Mouse (Mus musculus): ENCODE measurements around the gene Tspan15.

Tspan15 gene

DNA sequence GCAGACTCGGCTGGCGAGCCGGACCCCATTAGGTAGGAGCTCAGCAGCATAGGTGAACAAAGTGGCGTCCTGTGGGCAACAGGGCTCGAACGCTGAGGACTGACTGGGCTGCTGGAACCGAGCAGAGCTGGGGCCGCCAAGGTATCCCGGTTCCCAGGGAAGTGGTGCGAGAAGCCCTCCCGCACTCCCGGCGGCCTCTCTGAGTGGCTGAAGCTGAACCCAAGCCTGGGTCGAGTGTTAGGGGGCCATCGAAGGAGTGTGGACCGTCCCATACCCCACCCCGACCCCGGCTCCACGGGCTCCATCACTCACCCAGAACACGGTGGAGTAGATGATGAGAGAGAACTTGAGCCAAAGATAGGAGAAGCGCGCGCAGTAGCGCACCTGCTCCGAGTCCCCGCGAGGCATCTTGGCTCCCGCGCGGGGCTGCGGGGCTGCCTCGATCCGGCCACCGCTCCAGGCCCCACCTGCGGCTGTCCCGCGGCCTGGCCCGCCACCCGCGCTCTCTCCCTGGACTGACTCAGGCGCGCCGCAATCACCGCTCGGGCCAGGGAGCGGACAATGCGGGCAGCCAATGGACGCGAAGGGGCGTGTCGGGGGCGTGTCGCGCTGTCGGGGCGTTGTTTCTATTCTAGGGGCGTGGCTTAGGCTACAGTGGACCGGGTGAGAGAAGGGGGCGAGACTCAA is at the start of gene Tspan15:
Gene Tspan15 (minus strand): TSS at position 544 of the 687 bp plus-strand sequence.
- peak; percentile 95 for DNase-seq

DNA sequence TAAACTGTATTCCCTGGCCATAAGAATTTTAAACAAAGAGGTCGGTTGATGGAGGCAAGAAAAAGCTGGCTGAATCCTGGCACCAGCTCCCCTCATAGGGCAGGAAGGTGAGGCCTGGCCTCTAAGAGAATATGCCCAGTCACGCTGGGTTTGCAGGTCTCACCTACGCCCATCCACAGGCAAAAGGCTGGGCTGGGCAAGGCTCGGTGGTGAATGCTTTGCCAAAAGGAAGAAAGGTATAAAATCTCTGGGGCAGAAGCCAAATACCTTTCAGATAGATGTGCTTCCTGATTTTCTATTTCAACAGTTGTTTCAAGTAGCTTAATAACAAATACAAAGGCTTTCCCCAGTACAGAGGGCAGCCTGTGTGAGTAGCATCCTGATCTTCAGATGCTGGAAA is 48.6 kb upstream of the Tspan15 start:
- DNase-seq: no peak

DNA sequence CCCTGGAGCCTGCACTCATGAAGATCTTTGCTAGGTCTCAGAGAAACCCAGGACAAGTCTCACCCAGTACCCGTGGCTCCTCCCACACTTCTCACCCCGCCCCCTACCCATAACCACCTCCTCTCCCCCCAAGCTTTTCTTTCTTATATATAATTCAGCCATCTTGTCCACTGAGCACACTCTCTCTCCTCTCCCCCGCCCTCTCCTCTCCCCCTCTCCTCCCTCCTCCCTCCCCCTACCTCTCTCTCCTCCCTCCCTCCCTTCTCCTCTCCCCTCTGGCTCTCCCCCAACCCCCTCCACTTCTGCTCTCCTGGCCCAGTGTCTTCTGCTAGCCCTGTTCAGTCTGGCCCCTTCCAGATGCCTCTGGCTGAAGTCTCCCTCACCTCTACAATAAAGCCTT is 48.0 kb upstream of the Tspan15 start:
- no peak for DNase-seq

DNA sequence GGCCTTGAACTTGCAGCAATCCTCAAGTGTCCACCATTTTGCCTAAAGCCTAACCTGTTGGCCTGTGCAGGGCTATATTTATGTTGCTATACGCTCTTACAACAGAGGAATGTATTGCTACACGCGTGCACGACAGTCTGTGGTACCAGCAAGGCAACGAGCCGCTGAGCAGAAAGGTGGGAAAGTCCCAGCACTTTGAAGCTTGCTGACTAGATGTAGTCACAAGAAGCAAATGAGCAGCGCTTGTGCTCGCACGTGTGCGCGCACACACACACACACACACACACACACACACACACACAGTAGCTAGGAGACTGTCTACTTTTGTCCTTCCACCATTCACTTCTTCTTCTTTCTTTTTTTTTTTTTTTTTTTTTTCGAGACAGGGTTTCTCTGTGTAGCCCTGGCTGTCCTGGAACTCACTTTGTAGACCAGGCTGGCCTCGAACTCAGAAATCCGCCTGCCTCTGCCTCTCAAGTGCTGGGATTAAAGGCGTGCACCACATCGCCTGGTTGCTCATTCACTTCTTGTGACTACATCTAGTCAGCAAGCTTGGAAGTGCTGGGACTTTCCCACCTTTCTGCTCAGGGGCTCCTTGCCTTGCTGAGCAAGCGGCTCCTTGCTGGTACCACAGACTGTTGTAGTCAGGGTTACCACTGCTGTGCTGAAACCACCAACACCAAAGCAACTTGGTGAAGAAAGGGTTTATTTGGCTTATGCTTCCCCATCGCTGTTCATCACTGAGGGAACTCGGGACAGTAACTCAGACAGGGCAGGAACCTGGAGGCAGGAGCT is 46.6 kb upstream of the Tspan15 start:
- no peak for DNase-seq

DNA sequence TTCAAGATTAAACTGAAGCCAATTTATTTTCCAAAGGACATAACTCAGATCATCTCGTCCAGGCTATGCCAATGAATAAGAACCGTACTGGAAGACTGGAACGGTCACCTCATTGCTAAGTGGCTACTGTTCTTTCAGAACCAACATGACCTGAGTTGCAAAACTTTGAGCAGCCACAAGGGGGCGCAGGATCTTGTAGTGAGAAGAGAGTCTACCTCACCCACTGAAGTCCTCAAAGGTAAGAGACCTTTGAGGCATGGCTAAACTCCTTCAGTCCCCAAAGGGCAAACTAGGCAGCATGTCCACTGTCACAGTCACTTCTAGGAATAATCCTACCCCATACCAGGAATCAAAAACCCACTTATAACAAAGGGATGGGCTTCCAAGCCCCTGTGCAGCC is 44.2 kb upstream of the Tspan15 start:
- DNase-seq: peak; percentile 73 to 86

DNA sequence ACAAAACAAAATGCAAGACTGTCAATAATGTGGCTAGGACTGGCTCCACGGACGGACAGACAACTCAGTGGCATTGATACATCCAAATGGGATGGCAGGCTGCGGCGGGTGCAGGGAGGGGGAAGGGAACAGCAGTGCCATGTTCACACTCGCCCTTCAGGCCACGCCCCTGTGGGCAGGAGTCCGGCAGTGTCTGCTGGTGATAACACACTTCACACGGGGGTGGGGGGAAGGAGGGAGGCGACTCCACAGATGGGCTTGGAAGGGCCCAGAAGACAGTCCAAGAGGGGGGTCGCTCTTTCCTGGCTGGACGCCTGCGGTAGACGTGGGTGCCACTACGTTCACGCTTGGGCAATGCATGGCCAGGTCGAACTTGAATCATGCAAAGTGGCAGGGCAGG is 38.2 kb upstream of the Tspan15 start:
- DNase-seq: no peak

DNA sequence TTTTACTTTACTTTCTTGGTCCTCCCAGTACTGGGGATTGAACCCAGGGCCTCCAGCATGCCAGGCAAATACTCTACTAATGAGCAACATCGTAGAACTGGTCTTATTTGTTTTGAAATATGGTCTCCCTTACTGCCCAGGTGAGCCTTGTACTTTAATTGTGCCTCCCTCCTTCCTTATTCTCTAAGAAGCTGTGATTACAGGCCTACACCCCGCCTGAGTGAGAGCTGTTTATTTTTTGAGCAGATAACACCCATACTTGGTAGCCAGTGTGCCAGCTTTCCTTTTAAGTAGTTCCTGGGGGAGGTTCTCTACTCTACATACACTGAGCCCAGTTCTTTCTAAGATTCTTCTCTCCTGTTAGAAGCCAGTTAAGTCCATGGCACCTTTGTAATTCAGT is 33.2 kb upstream of the Tspan15 start:
- DNase-seq: no peak

DNA sequence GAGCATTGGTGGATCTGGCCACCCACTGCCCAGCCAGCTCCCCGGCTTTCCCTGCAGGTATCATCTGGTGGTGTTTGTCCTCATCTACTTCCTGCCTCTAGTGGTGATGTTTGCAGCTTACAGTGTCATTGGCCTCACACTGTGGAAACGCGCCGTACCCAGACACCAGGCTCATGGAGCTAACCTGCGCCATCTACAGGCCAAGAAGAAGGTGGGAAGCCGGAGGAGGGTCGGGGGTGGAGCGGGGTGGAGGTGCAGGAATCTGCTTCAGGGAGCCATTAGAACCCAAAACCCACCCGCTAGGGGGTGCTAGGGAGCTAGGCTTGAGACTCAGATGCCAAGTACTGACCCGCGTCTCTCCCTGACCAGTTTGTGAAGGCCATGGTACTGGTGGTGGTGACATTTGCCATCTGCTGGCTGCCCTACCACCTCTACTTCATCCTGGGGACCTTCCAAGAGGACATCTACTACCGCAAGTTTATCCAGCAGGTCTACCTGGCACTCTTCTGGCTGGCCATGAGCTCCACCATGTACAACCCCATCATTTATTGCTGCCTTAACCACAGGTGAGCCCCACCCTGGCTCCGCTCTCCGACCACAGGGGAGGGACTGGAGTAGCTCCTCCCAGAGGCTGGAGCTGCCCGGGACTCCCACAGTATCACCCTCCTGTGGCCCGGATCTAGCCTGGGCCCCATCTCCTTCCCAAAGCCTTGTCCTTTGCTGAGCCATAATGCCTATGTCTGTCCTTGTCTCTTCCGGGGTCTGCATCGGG is 30.2 kb upstream of the Tspan15 start:
- DNase-seq: peak; percentile 74 to 79

DNA sequence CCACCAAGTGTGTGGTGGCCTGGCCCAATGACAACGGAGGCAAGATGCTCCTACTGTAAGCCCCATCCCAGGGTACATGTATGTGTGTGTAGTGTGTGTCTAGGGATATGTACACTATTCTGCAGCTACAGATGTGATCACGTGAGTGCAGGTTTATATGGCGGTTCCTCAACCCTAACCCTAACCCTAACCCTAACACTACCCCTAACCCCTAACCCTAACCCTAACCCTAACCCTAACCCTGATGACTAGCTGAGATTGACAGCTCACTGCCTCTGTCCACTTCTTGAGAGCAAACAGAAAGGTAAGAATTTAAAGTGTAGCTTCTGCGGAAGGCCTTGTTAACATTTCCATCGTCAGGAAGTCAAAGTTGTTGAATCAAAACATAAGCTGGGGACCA is 27.2 kb upstream of the Tspan15 start:
- no peak for DNase-seq

DNA sequence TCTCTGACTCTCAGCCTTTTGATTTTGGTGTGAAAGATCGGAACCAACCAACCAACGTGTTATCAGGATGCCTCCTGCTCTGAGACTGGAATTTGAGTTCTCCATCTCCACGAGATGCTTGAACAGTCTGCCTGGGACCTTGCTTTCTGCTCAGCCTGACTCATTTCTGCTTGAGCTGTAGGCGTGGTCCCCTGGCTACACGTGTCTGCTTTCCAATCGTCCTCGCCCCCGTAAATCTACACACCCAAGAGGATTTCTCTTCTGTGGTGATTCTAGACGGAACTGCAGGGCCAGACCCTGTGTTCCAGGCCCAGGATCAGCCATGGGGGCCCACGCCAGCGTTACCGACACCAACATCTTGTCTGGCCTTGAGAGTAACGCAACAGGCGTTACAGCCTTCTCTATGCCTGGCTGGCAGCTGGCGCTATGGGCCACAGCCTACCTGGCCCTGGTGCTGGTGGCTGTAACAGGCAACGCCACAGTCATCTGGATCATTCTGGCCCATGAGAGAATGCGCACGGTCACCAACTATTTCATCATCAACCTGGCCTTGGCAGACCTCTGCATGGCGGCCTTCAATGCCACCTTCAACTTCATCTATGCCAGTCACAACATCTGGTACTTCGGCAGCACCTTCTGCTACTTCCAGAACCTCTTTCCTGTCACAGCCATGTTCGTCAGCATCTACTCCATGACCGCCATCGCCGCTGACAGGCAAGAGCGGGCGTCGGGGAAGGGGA is 21.6 kb upstream of the Tspan15 start:
- no peak for DNase-seq

DNA sequence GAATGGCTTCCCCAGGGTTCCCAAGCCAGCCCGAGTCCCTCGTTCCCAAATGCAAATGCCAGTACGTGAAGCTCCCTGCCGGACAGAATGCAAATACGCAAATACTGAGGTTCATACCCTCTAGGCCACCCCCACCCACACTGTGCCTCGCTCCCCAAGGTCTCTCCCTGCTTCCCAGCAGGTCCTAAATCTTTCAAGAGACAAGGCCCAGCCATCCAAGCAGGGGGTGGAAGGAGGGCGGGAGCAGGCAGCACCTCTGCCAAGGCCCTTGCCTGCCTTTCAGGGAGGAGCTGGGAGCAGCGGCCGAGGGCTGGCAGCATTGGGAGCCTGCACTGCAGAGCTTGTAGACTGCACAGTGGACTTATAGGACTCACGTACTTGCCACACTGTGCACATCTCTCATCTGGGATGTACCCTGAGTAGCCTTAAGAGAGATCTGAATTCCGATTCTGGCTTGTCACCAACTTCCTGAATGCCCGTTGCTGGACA is 21.0 kb upstream of the Tspan15 start, which contains the start of gene Tacr2:
Gene Tacr2 (plus strand): TSS at position 439 of the 489 bp plus-strand sequence.
- no peak for DNase-seq

DNA sequence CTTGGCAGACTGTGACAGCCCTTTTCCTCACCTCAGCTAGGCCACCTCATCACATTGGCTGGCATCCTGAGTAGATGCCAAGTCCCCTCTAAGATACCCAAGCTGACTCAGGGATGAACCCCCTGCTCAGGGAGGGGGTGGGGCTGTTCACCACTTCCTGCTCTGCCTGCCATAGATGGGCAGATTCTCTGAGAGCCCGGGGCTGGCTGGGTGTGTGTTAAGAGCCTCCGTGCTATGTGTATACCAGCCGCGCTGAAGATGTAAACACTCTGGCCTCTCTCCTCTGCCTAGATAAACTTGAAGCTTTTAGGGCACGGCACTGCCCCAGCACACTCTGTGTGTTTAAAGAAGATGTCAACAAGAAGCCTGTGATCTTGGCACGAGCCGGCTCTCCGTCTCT is 16.8 kb upstream of the Tspan15 start:
- DNase-seq: peak; percentile 71 to 88

DNA sequence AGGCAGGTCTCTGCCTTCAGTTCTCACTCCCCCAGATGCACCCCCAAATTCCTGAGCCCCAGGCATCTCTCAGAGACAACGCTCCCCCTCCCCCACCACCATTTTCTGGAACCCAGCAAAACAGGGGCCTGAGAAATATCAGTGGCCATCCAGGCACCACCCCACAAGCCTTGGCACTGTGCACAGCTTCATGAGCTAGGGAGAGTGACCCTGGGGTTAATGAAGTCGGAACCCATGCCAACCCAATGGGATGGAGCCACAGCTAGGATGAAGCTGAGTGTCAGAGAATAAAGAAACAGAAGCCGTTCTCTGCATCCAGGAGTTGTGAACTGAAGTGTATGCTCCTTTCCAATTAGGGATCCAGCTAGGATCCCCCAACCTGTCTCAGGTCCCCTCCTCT is 16.1 kb upstream of the Tspan15 start:
- no peak for DNase-seq

DNA sequence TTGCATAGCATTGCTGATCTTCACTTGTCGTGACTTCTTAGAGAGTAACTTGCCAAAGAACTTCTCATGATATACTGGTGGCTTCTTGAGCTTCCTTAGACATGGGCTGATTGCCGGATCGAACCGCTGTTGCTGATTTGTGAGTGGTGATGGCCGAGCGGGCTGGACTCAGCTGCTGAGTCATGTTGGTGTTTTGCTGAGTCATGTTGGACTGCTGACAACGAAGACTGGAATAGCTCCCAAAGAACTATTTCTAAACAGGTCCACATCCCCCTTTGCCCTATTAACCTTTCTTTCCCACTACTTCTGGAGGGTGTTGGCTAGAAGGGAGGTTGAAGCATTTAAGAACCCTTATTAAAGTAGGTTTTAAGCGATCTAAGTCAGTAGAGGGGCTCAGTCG is 13.0 kb upstream of the Tspan15 start:
- DNase-seq: no peak

DNA sequence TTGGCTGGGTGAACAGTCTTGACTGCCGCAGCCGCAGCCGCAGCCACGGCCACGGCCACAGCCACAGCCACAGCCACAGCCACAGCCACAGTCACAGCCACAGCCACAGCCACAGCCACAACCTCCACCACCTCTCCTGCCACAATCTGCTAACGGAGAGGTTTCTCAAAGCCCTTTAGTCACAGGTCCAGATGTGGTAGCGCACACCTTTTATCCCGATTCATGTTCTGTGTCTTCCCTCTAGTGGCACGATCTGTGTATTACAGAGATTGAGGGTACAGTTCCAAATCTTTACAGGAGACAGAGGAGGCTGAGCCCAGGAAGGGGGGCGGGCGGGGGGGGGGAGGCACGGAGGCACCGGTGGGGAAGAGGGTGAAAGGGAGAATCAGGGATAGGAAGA is 11.8 kb upstream of the Tspan15 start:
- DNase-seq: peak in 1 of 2 experiments; percentile 74

DNA sequence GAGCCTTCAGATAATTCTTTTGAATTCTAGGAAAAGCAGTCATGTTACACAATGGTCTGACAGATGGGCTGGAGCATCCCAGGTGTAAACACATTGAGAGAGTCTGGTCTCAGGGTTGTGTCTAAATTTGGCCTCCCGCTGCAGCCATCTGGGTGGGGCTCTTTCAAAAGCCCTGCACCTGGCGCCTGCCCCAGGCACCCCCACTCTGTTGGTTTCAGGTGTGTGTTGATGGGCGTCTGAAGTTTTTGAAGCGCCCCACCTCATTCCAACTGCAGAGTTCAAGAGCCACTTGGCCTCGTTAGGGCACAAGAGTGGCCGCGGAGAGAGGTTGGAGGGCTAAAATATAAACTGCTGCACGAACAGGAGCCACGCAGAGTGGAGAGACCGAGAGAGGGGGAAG is 11.3 kb upstream of the Tspan15 start:
- peak; percentile 74 to 88 for DNase-seq

DNA sequence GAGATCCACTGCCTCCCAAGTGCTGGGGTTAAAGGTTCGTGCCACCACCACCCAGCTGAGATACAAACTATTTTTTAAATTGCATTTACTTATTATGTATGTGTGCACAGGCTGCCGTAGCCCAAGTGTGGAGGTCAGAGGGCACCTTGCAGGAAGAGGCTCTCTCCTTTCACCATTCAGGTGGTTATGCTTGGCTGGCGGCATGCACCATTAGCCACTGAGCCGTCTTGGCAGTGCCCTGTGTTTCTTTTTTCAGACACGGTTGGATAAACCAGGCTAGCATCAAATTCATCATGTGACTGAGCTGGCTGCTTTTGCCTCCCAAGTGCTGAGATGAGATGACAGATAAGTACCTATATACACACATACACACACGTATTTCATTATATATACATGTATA is 8.2 kb upstream of the Tspan15 start:
- no peak for DNase-seq

DNA sequence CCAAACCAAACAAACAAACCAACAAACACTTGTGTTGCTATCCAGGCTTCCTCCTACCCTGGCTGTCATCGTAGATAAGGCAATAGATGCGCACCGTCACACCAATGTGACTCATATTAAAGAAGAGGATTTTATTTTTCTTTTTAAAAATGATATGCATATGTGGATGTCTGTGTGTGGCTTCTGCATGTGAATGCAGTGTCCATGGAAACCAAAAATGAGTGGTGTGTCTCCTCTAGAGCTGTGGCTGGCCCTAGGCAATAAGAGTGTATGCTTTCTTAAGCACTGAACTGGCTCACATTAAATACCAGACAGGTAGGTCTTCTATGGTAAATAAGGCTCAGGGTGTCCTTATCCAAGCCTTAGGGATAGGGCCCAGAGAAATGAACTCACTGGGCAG is 7.6 kb upstream of the Tspan15 start:
- no peak for DNase-seq

DNA sequence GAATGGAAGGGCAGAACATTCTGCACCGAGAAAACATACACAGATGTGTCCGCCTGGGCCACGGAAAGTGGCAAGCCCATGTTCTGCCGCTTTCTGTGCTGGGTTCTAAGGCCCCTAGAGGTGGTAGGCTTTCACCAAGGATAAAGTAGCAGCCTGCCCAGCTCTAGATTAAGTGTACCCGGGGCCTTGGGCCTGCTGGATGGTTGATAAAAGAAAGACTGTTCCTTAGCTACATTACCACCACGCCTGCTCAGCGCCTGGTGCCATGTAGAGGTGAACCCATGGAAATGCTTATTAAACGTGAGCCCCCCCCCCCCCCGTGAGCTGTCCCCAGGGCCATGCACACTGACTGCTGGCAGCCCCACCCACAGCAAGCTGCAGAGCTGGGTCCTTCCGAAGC is 6.2 kb upstream of the Tspan15 start:
- DNase-seq: no peak

DNA sequence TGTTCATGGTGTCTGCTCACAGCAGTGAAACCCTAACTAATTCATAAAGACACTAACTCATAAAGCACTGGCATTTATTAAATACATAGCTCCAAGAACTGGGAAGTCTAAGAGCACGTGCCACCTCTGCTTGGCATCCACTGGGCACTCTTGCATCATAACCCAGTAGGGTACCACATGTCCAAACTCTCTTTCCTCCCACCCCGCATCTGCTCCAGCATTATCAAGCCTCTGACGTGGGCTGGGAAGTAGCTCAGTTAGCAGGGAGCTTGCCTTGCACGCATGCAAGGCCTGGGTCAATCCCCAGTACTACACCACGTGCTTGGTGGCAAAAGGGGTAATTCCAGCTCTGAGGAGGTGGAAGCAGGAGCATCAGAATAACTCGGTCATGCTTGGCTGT is 5.1 kb upstream of the Tspan15 start:
- DNase-seq: no peak

DNA sequence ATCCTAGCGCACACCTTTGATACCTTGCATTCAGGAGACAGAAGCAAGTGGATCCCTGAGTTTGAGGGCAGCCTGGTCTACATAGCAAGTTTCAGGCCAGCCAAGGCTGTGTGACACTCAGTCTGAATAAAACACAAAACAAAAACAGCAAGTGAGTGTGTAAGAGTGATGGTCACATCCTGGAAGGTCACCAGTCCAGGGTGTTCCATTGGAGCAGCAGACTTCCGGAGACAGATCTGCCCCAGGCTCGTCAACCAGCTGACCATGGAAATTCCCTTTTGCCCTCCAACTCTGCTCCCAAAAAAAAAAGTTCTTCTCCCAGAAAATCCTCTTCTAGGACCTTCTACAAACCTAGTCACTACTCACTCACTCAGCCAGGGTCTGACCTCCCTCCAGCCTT is 760 bp upstream of the Tspan15 start:
- DNase-seq: no peak

DNA sequence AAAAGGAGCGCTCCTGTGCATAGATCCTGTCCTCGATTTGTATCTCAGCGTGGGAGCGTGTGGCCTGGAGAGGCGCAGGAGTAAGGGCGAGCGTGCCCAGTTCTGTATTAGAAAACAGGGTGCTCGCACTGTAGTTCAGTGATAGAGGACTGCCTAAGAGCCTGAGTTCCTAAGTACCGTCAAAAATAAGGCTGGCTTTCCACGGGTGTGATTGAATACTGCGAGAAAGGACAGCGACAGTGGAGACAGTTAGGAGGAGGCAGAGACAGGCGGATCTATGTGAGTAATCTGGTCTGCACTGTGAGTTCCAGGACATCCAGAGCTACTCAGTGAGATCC is 313 bp upstream of the Tspan15 start:
- DNase-seq: no peak

DNA sequence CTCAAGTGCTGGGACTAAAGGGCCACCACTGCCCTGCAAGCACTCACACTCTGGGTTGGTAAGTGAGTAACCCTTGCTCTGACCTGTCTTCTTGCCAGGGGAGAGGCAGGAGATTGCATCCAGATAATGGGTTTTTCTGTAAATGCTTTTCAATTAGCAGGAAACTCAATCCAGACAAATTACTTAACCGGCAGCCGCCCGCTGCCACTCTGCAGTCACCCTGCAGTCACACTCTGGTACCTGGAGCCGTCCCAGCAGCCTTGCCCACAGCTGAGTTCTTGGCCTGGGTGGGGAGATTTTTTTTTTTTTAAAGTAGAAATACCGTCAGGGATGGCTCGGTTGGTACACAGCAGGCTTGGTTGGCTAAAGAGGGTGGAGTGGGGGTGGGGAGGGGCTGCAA is 2.9 kb downstream of the Tspan15 start:
- no peak for DNase-seq

All from lung, postnatal 4 days (tissue).